Mouse (Mus musculus): Measurements from ENCODE around the gene H2al1c.
"Not testable (repeated sequence)": the region's sequence is repeated elsewhere in the genome, so short reads cannot be mapped to it uniquely, and the experiment has no call there.

- not testable (repeated sequence) for TF ChIP-seq CTCF, POLR2A (IDR thresholded peaks at IDR 0.05; ENCODE audit: extremely low read depth, insufficient read depth, low read length)
Measured at GRCm38 (mm10) chrX:11321192-11321591, 15.7 kb downstream of the H2al1c start, which contains the start of gene H2al1h.
